Mouse (Mus musculus): ENCODE results near the gene Ubl7. TPM values are rescaled to one million over a fixed set of nuclear protein-coding genes. Genes with fewer than 3 reads are reported as not detected.

Gene Ubl7
- polyA plus RNA-seq, 1 experiment from 2014 or later: 85.0 TPM

DNA sequence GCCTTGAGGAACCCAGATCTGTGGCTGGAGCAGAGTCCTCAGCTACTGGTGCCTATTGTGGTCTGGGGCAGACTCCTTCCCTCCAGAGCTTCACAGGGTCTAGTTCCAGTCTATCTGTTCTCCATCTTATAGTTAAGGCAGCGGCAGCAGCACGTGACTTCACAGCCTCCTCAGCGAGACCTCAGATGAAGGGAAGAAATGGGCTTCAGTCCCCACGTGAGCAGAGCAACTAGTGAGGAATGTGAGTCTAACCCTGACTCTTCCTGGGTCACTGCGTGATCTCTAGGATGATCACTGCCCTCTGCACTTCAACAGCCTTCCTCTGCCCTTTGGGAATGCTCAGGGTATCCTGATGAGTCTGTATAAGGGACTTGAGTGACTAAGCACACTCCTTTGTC, 53.2 kb downstream of the Ubl7 start:
- 80% methylated on average over 5 of the region's 5 CpGs for WGBS
- Histone ChIP-seq H3K4me1 (ENCODE audit: control insufficient read depth, insufficient read depth, low read length) (no peaks in the 10 kb centered on the region), H3K9me3 (ENCODE audit: control insufficient read depth, low read length) (no peaks in the 10 kb centered on the region), H3K9ac (ENCODE audit: low read depth, low read length) (no peak overlapping the region), H3K27ac (replicated peaks; ENCODE audit: low read depth, low read length) (no peak overlapping the region), H3K36me3 (ENCODE audit: control insufficient read depth, insufficient read depth, low read length) (no peaks in the 10 kb centered on the region), H3K27me3 (replicated peaks; ENCODE audit: control insufficient read depth, insufficient read depth, low read length) (no peaks in the 10 kb centered on the region), H3K4me2 (ENCODE audit: low read depth, low read length) (no peak overlapping the region), H3K4me3 (ENCODE audit: low read depth, low read length) (no peak overlapping the region)
- DNase-seq (ENCODE audit: low spot score) (no peak), ATAC-seq (ENCODE audit: low read depth) (no peak)

DNA sequence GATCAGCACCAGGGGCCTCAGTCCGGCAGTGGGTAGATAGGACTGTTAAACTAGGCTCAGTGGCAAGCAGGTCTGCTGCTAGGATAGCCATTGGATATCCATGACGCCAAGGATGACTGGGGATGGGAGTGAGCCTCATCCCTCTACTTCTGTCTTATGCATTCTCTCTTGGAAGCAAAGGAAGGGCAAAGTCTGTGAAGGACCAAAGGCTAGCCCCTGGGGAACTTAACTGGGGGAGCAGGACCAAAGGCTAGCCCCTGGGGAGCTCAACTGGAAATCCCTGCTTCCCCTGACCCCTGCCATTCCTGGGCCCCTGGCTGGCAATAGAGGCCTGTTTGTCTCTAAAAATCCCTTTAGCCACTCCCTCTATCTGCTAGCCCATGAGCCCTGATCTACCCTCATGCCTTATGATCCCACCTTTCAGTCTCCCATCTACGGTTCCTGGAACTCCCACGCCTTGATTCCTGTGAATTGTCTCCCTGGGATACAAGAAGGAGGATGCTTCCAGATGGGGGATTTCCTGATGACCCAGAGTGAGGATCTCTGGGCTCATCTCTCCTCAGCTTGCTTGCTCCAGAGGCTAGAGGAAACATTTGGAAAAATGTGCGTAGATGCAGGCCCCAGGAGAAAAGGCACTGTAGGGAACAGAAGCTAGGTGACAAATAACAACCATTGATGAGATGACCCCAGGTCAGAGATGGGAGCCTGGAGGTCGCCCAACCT, 53.9 kb downstream of the Ubl7 start:
- Histone ChIP-seq H3K36me3 (ENCODE audit: control insufficient read depth, insufficient read depth, low read length) (no peaks in the 10 kb centered on the region), H3K9me3 (ENCODE audit: control insufficient read depth, low read length) (no peaks in the 10 kb centered on the region), H3K27ac (replicated peaks; ENCODE audit: low read depth, low read length) (no peak overlapping the region), H3K4me1 (ENCODE audit: control insufficient read depth, insufficient read depth, low read length) (no peaks in the 10 kb centered on the region), H3K27me3 (replicated peaks; ENCODE audit: control insufficient read depth, insufficient read depth, low read length) (no peaks in the 10 kb centered on the region), H3K4me3 (ENCODE audit: low read depth, low read length) (no peak overlapping the region), H3K4me2 (ENCODE audit: low read depth, low read length) (no peak overlapping the region), H3K9ac (ENCODE audit: low read depth, low read length) (no peak overlapping the region)
- WGBS: 82% methylated on average over 6 of the region's 6 CpGs
- DNase-seq (ENCODE audit: low spot score) (no peak), ATAC-seq (ENCODE audit: low read depth) (no peak)

DNA sequence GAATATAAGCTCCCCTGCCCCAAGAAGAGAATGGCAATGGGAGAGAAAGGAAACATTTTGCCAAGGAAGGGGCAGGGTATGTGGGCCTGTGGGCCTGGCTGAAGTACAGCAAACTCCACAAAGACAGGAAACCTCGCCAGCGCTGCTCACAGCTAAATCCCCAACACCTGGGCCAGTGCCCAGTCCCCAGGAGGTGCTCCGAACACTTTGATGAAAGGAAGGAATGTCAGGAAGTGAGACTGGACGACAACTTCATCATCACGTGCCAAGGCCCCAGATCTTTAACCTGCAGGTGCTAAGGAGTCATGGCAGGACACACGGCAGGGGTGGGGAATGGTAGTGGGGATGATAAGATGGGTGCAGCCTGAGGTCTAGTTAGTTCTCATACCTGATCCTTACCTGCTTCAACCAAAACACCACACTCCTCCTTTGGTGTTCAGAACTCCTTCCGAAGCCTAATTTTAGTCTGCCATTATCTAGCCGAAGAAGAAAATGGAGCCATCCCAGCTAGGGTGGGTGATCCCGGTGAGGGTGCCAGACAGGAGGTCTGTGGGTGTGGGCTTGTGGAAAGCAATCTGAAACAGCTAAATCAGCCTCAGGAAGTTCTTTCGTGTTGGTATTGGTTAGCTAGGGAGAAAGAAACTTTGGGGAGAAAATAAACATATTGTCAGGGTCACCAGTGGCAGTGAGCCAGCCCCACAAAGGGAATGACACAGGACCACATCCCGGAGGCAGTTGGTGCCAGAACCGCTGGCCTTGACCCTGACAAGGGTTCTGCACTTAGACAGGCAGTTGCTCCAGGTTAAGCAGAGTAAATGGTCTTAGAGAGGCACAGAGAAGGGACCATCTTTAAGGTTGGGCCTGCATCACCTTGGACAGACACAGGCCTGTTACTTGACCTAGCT, 54.8 kb downstream of the Ubl7 start:
- WGBS: 60% methylated on average over 12 of the region's 12 CpGs
- Histone ChIP-seq H3K4me2 (ENCODE audit: low read depth, low read length) (no peak overlapping the region), H3K9me3 (ENCODE audit: control insufficient read depth, low read length) (no peaks in the 10 kb centered on the region), H3K4me3 (ENCODE audit: low read depth, low read length) (no peak overlapping the region), H3K27ac (replicated peaks; ENCODE audit: low read depth, low read length) (no peak overlapping the region), H3K4me1 (ENCODE audit: control insufficient read depth, insufficient read depth, low read length) (no peaks in the 10 kb centered on the region), H3K36me3 (ENCODE audit: control insufficient read depth, insufficient read depth, low read length) (no peaks in the 10 kb centered on the region), H3K9ac (ENCODE audit: low read depth, low read length) (no peak overlapping the region), H3K27me3 (replicated peaks; ENCODE audit: control insufficient read depth, insufficient read depth, low read length) (no peaks in the 10 kb centered on the region)
- DNase-seq (ENCODE audit: low spot score) (no peak), ATAC-seq (ENCODE audit: low read depth) (no peak)

DNA sequence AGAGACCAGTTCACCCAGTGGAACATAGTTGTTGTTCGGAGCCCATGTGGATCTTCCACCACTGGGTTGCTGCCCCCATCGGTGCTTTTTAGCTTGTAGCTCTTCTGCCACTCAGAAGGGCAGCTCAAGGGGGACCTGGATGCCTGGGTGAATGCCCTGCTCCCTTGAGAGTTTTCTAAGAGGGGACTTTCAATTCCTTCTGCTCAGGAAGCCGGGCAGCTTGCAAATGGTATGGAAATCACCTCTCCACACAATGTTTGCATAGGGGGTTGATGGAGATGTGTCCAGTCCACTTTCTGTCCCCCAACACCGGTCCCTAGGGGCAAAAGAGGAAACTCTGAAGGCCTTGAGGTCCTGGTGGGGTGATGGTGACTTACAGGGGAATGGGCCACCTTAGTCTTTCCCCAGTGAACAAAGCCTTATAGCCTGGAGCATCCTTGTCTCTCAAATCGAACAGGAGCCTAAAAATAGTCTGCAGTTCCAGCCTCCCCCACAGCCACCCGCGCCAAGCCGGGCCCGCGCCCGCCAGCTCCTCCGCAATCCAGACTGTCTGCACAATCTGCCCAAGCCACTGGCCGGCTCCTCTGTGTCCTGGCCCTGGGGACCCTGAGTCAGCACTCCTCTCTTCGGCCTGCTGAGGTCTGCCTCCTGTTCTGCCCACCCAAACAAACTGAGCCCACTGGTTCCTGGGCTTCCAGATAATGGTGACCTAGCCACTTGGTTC, 56.6 kb downstream of the Ubl7 start:
- no peaks in the 10 kb centered on the region for H3K9me3 ChIP-seq (ENCODE audit: control insufficient read depth, low read length)
- no peak overlapping the region for H3K4me3 ChIP-seq (ENCODE audit: low read depth, low read length)
- ATAC-seq (ENCODE audit: low read depth) (no peak), DNase-seq (ENCODE audit: low spot score) (no peak)
- H3K4me1 ChIP-seq (ENCODE audit: control insufficient read depth, insufficient read depth, low read length): peaks cover 9% of the 10 kb centered on the region
- H3K4me2 ChIP-seq (ENCODE audit: low read depth, low read length): no peak overlapping the region
- no peak overlapping the region for H3K9ac ChIP-seq (ENCODE audit: low read depth, low read length)
- no peaks in the 10 kb centered on the region for H3K27me3 ChIP-seq (replicated peaks; ENCODE audit: control insufficient read depth, insufficient read depth, low read length)
- no peak overlapping the region for H3K27ac ChIP-seq (replicated peaks; ENCODE audit: low read depth, low read length)
- no peaks in the 10 kb centered on the region for H3K36me3 ChIP-seq (ENCODE audit: control insufficient read depth, insufficient read depth, low read length)
- WGBS: 67% methylated on average over 14 of the region's 14 CpGs

DNA sequence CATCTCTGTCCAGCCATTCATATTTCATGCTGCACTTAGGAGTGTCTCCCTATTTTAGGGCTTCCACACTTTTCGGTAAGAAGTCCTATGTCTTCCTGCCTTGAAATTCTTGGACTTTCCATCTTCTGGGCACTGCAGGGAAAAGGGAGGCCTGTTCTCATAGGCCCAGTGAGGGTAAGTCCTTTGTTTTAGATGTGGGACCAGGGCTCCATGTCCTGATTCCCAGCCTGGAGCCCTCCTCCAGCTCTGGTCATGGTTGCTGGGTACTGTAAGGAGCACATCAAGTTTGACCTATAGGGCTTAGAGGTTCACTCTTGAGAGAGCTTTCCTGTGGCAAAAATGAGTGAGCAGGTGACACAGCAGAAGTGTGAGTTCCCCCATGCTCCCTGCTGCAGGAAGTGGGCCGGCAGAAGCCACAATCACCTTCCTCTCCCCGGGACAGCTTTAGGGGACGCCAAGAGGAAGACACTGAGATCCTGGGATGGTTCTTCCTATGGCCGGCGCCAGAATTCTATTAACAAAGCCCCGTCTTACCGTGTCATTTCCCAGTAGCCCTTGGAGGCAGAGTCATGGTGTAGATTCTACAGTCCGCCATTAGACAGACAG, 57.5 kb downstream of the Ubl7 start:
- WGBS: 88% methylated on average over 9 of the region's 9 CpGs
- H3K27ac ChIP-seq (replicated peaks; ENCODE audit: low read depth, low read length): no peak overlapping the region
- no peak overlapping the region for H3K9ac ChIP-seq (ENCODE audit: low read depth, low read length)
- H3K4me3 ChIP-seq (ENCODE audit: low read depth, low read length): no peak overlapping the region
- H3K4me2 ChIP-seq (ENCODE audit: low read depth, low read length): no peak overlapping the region
- H3K36me3 ChIP-seq (ENCODE audit: control insufficient read depth, insufficient read depth, low read length): no peaks in the 10 kb centered on the region
- no peak for DNase-seq (ENCODE audit: low spot score)
- peaks cover 17% of the 10 kb centered on the region for H3K4me1 ChIP-seq (ENCODE audit: control insufficient read depth, insufficient read depth, low read length)
- H3K9me3 ChIP-seq (ENCODE audit: control insufficient read depth, low read length): no peaks in the 10 kb centered on the region
- ATAC-seq (ENCODE audit: low read depth): no peak
- no peaks in the 10 kb centered on the region for H3K27me3 ChIP-seq (replicated peaks; ENCODE audit: control insufficient read depth, insufficient read depth, low read length)

DNA sequence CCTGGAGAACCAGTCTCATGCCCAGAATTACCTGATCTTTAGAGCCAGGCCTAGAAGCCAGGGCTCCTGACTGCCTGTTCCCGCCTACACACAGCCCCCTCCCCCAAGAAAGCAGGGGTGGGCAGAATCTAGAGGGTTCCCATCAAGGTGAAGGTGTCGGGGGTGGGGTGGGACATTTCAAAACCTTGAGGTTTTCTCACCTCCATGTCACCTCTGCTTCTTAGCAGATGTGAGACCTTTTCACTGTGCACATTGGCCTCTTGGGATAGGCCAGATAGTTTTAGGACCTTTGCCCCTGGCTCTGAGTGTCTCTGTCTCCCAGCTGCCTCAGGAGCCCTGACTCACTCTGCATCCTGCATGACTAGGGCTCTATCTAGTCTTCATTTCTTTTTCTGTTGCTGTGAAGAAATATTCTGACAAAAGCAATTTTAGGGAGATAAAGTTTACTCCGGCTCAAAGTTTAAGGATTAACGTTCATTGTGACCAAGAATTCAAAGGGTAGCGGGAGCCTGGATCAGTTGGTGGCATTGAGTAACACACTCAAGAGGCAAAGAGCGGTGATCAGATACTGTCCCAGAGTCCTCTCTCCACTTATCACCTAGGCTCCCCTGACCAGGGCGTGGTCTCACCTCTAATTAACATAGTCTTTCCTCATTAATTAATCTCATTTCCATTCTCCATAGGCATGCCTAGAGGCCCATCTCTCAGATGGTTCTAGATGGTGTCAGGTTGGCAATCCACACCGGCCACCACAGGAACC, 58.2 kb downstream of the Ubl7 start:
- 89% methylated on average over 8 of the region's 8 CpGs for WGBS
- Histone ChIP-seq H3K4me1 (ENCODE audit: control insufficient read depth, insufficient read depth, low read length) (peaks cover 18% of the 10 kb centered on the region), H3K27me3 (replicated peaks; ENCODE audit: control insufficient read depth, insufficient read depth, low read length) (no peaks in the 10 kb centered on the region), H3K9ac (ENCODE audit: low read depth, low read length) (no peak overlapping the region), H3K27ac (replicated peaks; ENCODE audit: low read depth, low read length) (no peak overlapping the region), H3K4me3 (ENCODE audit: low read depth, low read length) (no peak overlapping the region), H3K4me2 (ENCODE audit: low read depth, low read length) (no peak overlapping the region), H3K9me3 (ENCODE audit: control insufficient read depth, low read length) (no peaks in the 10 kb centered on the region), H3K36me3 (ENCODE audit: control insufficient read depth, insufficient read depth, low read length) (no peaks in the 10 kb centered on the region)
- no peak for DNase-seq (ENCODE audit: low spot score)
- ATAC-seq (ENCODE audit: low read depth): no peak

DNA sequence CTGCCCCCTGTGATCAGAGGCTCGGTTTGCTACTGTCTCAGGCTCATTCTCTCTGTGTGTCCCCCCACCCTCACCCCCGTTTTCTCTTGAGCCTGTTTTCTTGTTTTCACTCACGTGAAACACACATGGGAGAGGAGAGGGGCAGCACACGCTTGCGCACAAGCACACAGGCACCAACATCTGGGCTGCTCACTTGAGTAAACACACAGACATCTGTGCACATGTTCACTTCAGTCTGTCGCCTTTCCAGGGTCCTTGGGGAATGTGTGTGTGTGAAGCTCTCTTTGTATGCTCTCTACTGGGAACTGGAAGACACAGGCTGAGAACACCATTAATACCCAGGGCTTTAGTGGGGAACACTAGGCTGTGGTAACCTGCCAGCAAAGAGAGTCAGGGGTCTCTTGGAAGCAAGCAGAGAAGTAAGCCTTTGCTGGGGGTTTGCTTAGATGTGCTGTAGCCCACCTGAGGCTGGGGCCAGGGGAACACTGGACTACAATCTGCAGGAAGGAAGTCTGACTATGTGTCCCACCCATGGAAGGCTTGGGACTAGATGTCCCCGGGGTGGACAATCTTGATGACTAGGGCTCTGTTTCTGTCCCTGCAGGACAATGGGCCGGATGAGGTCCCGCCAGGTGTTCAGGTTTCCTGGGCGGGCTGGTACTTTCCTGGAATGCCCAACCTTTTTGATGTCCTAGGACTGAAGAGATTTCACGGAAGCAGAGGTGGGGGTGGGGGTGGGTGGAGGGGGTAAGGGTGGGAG, 59.1 kb downstream of the Ubl7 start:
- 71% methylated on average over 11 of the region's 11 CpGs for WGBS
- H3K4me2 ChIP-seq (ENCODE audit: low read depth, low read length): no peak overlapping the region
- ATAC-seq (ENCODE audit: low read depth) (peak; percentile 37; the same call in 1 of the 2 replicates), DNase-seq (ENCODE audit: low spot score) (peak; percentile 54)
- no peaks in the 10 kb centered on the region for H3K36me3 ChIP-seq (ENCODE audit: control insufficient read depth, insufficient read depth, low read length)
- H3K4me1 ChIP-seq (ENCODE audit: control insufficient read depth, insufficient read depth, low read length): peaks cover 18% of the 10 kb centered on the region
- H3K9ac ChIP-seq (ENCODE audit: low read depth, low read length): no peak overlapping the region
- no peak overlapping the region for H3K27ac ChIP-seq (replicated peaks; ENCODE audit: low read depth, low read length)
- no peaks in the 10 kb centered on the region for H3K27me3 ChIP-seq (replicated peaks; ENCODE audit: control insufficient read depth, insufficient read depth, low read length)
- H3K4me3 ChIP-seq (ENCODE audit: low read depth, low read length): no peak overlapping the region
- H3K9me3 ChIP-seq (ENCODE audit: control insufficient read depth, low read length): no peaks in the 10 kb centered on the region
